Mouse (Mus musculus) spleen, postnatal 0 days (tissue): ENCODE measurements around the gene 4930556J24Rik. TPM values are rescaled to one million over a fixed set of nuclear protein-coding genes. Genes with fewer than 3 reads are reported as not detected.

Source experiments
- polyA plus RNA-seq: library from polyadenylated mRNA; unstranded; fragments of >200 nt; fragmentation: Nextera tagmentation; extraction: Ambion mirVana; gene quantifications from 2 replicates; pipeline ENCODE4 v1.2.1, GENCODE M21; 2015

Gene 4930556J24Rik
- polyA plus RNA-seq, result not detected in 2 replicates

DNA sequence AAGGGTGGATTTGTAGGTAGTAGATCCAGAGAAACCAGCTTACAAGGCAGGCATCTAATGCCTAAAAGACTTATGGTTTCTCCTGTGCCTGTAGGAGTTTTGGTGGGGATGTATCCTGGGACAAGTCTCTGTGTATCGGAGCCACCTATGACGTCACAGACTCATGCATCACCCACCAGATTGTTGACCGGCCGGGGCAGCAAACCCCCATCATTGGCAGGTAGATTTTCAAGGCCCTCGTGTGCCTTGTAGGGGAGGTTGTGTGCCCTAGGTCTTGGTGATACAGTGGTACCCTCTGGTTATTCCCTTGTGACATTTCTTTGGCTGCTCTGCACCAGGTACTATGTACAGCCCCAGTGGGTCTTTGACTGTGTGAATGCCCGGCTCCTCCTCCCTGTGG lies at the start of gene 4930556J24Rik:
TSS of gene 4930556J24Rik (minus strand) at position 101 of the 400 bp plus-strand sequence.

DNA sequence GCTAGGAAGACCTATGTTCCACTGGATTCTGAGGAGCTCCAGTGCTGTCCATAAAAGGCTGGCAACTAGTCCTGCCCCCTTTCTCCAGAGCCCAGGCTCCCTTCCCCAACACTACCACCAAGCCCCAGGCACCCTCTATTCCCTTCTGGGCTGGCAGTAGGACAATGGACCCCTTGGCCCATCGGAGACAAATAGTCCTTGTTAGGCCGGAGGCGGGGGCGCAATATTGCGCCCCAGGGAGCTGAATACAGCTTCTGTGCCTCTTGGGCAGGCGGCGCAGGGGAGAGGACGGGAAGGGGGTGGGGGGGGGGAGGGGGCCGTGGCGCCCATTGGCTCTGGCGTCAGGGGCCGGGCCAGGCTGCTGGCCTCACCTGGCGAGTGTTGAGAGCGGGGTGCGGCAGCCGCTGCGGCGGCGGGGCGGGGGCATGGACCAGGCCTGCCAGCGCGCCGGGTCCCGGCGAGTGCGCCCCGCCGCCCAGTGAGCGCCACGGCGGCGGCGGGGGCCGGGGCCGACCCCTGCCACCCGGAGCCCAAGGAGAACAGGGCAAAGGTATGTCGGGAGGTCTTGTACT lies 6.8 kb upstream of the 4930556J24Rik start, which contains the start of gene Gal3st1:
TSS of gene Gal3st1 (plus strand) at position 346 of the 572 bp plus-strand sequence.

DNA sequence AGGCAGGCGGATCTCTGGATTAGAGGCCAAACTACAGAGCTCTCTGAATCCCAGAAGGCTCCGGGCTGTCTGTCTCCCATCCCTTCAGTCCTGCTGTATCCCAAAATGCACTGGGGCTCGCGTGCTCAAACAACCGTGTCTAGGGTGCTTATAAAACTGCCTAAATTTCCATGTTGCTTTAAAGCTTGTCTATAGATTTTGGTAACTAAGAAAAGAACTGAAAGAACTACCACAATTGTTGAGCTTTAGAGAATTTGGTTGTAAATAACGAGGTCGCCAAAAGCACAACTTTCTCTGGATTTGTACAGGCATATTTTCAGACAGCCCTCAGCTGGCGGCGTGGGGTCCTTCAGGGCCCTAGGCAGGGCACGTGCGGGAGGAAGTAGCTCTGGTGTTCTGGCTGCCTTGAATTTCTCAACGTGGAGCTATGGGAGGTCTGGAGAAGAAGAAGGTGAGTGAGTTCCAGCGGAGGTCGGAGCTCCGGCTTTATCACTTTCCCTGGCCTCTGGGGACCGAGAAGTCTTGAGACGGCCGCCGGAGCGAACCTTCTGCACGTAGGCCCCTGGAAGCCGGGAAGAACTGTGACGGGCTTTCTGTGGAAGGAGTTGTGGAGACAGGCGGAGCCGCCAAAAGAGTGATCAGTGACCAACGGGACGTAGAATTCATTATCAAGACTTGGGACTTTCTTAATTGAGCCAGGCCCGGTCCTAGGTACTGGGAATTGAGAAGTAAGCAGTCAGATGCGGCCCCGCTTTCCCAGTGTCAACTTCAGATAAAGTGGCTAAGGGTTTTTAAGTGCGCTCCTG lies 12.8 kb downstream of the 4930556J24Rik start, which contains the start of gene Pes1:
TSS of gene Pes1 (plus strand) at position 366 of the 806 bp plus-strand sequence.

GRCm38 (mm10) chr11:3931511-3932211 lies 44.9 kb downstream of the 4930556J24Rik start, which contains the start of gene Tcn2:
Tcn2 (minus strand) TSS chr11:3932159.

GRCm38 (mm10) chr11:3914109-3914840 lies 62.3 kb downstream of the 4930556J24Rik start, which contains the start of gene Slc35e4:
Slc35e4 (minus strand) TSS chr11:3914664.

GRCm38 (mm10) chr11:3894406-3895281 lies 81.9 kb downstream of the 4930556J24Rik start, which contains the start of the genes 4921536K21Rik and Dusp18:
4921536K21Rik (minus strand) TSS chr11:3895098.
Dusp18 (plus strand) TSS chr11:3895240.

Other genes starting within 250 kb of the 4930556J24Rik start
- gene Osbp2, start 112.9 kb downstream of the 4930556J24Rik start, polyA plus RNA-seq, result 0.05 and 0.13 TPM in 2 replicates
- gene 4921536K21Rik, start 81.7 kb downstream of the 4930556J24Rik start, polyA plus RNA-seq, result 0.05 TPM in 1 of 2 replicates, not detected in the other
- gene Dusp18, start 81.5 kb downstream of the 4930556J24Rik start, polyA plus RNA-seq, result 0.45 and 0.64 TPM in 2 replicates
- 0.75 and 1.3 TPM in 2 replicates for gene Slc35e4, start 62.1 kb downstream of the 4930556J24Rik start, polyA plus RNA-seq
- 29.7 and 42.5 TPM in 2 replicates for gene Tcn2, start 44.6 kb downstream of the 4930556J24Rik start, polyA plus RNA-seq
- 48.6 and 53.0 TPM in 2 replicates for gene Pes1, start 12.8 kb downstream of the 4930556J24Rik start, polyA plus RNA-seq
- 0.19 and 0.23 TPM in 2 replicates for gene Gal3st1, start 6.9 kb upstream of the 4930556J24Rik start, polyA plus RNA-seq
- gene Sec14l4, start 54.7 kb upstream of the 4930556J24Rik start, polyA plus RNA-seq, result not detected in 2 replicates
- not detected in 2 replicates for gene Sec14l3, start 88.1 kb upstream of the 4930556J24Rik start, polyA plus RNA-seq
- gene Mtfp1, start 118.7 kb upstream of the 4930556J24Rik start, polyA plus RNA-seq, result 18.3 and 19.7 TPM in 2 replicates
- 6.6 and 8.4 TPM in 2 replicates for gene Sec14l2, start 146.6 kb upstream of the 4930556J24Rik start, polyA plus RNA-seq
- 9.7 and 13.6 TPM in 2 replicates for gene Rnf215, start 158.4 kb upstream of the 4930556J24Rik start, polyA plus RNA-seq
- 1.4 and 2.0 TPM in 2 replicates for gene Ccdc157, start 183.5 kb upstream of the 4930556J24Rik start, polyA plus RNA-seq
- 20.2 TPM in 2 replicates for gene Sf3a1, start 183.6 kb upstream of the 4930556J24Rik start, polyA plus RNA-seq
- 9.0 and 10.7 TPM in 2 replicates for gene Tbc1d10a, start 210.0 kb upstream of the 4930556J24Rik start, polyA plus RNA-seq
- 3.7 and 5.0 TPM in 2 replicates for gene Castor1, start 241.4 kb upstream of the 4930556J24Rik start, polyA plus RNA-seq